Mouse (Mus musculus) layer of hippocampus, adult 8-10 months (tissue): ENCODE measurements around the gene Chil5. TPM values are rescaled to one million over a fixed set of nuclear protein-coding genes. Genes with fewer than 3 reads are reported as not detected.
"Not testable (repeated sequence)": the region's sequence is repeated elsewhere in the genome, so short reads cannot be mapped to it uniquely, and the experiment has no call there.

Experiments
- DNase-seq, 2 experiments: peaks; one replicate each; pipeline ENCODE4 v3.0.0; 2022; ENCODE audit warnings: low spot score in 2 of 2
- total RNA-seq, 4 experiments: library from RNA; stranded (reverse); gene quantifications; 2 replicates each; pipeline ENCODE4 v1.2.4; 2022

The Chil5 gene
- total RNA-seq, result not detected

DNA sequence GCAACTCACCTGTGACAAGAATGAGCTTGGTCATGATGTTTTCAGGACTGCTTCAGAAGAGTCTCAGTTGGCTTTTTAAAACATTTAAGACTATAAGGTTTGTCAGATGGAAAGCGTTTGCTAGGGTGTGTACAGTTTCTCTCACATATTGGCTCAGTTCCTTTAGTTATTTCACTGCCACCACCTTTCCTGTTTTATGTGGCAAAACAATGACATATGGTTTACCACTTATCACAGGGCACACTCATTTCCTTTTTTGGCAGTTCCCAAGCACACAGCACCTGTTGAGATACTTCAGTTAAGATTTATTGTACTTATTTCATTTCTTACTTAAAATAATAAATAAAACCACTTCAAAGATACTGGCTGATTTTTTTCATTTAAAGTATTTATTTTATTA, at the start of gene Chil5:
Gene Chil5 (minus strand): TSS at position 34 of the 400 bp plus-strand sequence.
- DNase-seq, result no peak

DNA sequence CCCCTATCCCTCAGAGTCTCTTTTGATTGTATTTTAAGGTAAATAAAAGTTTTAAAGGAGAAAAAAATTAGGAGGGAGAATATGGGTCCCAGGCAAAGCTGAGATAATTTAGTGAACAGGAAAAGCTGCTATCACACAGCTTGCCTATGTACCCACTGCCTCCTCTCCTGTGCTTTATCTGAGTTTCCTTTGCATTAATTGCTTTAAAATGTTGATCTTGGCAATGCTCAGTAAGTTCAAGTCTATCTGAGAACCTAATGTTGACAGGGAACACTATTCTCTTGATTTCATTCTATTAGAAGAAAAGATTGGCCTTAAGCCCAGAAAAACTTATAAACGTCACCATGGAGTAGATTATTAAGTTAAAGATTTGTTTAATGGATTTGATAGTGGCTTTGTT, 42.2 kb upstream of the Chil5 start:
- no peak for DNase-seq

DNA sequence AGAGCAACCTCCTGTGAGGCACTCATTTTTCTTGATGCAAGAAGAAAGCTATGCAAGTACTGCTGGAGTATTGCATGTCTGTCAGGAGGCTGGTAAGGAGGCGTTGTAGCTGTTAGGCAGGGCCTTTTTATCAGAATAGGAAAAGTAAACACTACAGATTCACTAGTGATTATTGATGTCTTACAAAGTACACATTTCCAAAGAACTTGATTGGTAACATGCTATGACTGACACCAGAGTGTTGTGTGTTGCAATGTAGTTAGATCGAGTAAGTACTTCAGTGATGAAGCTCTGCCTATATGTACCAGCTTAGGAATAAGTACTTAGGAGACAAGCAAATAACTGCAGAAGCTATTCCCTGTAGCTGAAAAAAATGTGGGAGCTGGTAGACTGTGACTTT, 38.4 kb upstream of the Chil5 start:
- no peak for DNase-seq

DNA sequence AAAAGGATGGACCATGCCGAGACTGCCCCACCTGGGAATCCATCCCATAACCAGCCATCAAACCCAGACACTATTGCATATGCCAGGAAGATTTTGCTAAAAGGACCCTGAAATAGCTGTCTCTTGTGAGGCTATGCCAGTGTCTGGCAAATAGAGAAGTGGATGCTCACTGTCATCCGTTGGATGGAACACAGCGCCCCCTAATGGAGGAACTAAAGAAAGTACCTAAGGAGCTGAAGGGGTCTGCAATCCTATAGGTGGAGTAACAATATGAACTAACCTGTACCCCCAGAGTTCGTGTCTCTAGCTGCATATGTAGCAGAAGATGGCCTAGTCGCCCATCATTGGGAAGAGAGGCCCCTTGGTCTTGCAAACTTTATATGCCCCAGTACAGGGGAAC, 35.1 kb upstream of the Chil5 start:
- not testable (repeated sequence) for DNase-seq

DNA sequence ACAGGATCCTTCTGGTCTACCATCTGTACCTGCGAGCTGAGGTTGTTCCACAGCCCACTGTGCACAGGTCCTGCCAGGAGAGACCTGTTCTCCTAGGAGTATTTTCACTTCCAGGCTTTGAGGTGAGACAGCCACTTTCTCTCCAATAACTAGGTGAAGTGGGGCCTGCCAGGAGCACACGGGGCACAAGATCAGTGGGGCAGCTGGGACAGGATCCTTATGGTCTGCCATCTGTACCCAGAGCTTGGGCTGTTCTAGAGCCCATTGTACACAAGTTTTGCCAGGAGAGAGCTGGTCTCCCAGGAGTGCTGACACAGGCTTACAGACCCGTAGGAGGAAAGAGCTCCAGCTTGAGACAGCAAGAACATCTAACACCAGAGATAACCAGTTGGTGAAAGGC, 25.4 kb upstream of the Chil5 start:
- DNase-seq, result no peak

DNA sequence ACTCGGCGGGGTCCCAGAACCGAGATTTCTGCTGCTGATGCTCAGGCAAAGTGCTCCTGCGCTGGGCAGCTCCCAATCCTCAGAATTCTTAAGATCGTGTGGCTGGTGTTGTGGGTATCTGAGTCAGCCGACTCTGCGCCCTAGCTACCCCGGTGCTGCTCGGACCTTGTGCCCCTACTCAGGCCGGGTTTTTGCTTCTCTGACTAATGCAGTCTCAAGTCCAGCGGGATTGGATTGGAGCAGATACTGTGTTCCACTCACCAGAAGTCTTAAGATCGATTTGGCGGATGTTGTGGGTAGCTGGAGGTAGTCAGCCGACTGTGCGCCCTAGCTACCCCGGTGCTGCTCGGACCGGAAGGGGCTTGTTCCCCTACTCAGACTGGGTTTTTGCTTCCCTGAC, 19.3 kb upstream of the Chil5 start:
- no peak for DNase-seq

DNA sequence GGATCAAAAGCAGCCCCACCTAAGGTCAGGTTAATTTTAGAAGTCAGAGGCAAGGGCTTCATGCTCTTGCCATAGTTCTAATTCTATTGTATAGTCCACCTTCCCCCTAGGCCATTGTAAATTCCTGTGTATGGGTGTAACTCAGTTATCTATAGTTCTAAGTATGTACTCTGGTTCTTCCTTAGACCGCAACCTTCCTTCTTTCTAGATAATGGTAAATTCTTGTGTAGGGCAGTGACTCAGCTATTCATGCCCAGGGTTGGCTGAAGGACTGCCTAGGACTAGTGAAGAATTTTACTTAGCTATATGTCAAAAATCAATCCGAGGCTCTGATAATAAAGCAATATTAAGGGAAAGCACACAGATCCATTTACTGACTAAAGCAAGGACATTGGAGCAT, 7.7 kb upstream of the Chil5 start:
- no peak for DNase-seq

DNA sequence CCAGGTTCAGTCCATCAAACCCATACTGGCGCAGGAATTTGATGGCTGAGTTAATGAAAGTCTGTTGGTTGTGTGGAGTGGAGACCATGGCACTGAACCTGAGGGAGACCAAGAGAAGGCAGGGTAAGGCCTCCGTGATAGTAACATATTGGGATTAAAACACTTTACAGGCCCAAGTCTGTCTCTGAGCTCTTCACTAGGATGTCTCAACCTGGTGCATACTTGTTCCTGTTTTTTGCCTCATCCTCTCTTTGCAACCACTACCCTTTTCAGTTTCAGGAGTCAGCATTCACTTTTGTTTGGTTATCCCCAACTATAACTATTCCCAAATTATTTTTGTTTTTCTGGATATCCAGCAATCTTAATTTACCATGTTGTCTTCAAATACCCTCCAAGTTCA, 8.5 kb downstream of the Chil5 start:
- DNase-seq, result no peak

DNA sequence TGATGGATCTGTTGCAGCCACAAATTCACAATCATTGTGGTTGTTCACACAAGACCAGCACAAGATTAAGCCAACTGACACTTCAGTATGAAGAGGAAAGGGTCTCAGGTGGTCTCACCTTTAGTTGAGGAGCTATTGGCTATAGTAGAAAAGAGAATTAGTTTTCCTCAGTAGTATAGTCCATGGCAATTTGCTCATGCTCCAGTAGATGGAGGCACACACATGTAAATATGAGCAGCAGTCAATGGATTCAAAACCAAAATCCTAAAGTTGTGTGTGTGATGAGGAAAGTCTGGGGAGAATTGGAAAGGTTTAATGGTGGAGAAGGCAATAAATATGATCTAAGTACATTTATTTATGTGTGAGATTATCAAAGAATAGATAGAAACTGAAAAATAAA, 10.8 kb downstream of the Chil5 start:
- DNase-seq, result no peak

DNA sequence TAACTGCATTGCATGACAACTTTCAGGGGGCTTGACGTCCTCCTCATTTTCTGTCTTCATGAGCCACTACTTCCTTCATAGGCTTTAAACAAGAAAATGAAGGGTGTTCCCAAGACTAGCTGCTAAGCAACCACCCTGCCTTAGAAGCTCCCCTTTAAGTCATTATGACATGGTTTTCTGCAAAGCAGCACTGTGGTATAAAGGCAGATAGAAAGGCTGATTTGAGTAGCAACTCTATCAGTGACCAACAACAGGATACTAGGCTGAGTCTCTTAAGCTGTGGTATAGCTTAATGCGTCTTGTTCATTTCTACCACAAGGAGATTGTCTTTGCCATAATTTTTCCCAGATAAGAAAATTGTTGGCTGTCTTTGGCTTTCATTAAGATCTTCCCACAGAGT, 18.1 kb downstream of the Chil5 start, which contains the start of gene Pifo:
Gene Pifo (minus strand): TSS at position 101 of the 400 bp plus-strand sequence.
- DNase-seq, result no peak

DNA sequence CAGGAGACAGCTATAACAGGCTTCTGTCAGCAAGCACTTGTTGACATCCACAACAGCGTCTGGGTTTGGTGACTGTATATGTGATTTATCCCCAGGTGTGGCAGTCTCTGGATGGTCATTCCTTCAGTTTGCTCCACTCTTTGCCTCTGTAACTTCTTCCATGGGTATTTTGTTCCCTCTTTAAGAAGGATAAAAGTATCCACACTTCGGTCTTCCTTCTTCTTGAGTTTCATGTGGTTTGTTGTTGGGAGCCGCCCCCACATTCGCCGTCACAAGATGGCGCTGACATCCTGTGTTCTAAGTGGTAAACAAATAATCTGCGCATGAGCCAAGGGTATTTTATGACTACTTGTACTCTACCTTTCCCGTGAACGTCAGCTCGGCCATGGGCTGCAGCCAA, 29.3 kb downstream of the Chil5 start:
- not testable (repeated sequence) for DNase-seq

DNA sequence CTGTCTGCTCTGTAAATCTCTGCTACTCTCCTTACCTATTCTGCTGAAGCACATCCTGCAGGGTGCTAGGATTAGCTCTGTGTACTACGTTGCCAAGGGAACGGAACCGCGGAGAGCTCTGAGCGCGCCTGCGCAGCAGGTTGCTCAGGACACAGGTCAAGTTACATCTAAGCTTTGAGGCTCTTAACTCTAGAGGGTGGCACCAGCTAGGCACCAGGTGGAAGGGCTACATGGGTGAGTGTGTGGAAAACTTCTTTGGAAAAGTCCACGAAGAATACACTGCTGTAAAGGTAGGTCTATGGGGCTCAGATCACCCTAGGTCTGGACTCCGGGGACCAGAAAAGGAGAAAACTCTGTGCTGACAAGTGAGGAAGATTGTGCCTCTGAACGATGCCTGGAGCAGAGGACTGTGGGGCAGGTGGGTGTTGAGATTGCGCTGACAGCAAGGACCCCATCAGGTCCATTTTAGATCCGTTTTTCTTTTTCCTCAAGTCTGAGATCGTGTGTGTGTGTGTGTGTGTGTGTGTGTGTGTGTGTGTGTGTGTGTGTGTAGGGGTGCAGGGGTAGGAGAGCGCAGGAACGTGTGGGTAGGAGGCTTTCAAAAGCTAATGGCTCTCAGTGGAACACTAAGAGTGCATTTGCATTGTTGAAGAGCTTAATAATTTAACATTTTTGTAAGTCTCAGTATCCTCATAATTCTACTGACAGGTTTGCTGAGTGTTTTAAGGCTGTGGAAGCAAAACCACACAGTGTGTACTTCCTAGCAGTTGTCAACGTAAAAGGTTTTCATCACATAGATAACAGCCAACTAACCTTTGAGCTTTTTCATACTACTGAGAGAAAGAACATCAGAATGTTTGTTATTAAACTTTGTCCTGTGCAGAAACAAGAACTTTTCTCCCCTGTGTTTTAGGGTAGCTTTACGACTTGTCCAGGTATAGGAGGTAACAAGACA, 30.9 kb downstream of the Chil5 start:
- peak in 1 of 2 experiments; percentile 32 for DNase-seq

DNA sequence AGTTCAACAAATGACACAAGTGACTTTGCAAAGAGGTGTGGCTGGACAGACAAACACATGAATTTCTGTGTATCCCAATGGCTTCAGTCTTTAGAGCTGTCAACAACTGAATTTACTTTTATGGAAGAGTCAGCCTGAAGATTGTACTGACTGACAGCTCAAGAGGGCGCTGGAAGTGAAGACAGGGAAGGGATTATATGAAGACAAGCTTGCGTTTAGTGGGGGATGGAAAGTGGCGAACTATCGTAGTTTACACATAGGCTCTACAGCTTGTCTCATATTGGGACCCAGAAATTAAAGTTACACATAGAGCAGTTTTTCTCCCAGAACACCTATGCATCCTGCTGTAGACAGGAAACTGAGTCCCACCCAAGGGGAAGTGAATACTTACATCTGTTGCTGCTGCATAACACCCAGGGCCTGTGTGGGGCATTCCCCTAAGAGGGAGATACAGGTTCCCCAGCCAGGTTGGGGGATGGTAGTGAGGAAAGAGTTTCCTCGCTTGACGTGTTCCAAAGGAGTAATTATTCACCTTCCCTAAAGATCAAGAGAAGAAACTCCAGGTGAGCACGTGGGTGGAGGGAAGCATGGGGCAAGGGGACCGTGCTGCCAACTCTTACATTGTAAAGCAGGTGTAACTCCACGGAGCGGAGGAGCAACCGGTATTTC, 31.8 kb downstream of the Chil5 start:
- no peak for DNase-seq

DNA sequence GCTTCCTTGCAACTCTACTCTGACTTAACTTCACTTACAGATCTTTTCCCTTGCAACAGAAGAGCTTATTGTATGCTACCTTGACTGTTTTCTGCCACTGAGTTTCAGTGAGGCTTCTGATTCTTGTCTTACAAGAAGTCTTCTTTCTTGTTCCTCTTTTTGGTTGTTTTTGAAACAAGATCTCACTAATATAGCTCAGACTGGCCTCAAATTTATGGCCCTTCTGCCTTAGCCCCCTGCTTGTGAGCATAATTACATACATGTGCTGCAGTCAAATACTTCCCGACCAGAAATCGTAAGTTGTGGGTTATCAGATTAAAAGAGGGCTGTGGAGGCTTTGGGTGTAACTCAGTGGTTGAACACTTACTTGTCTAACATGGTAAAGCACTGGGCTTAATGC, 37.9 kb downstream of the Chil5 start:
- DNase-seq, result no peak

DNA sequence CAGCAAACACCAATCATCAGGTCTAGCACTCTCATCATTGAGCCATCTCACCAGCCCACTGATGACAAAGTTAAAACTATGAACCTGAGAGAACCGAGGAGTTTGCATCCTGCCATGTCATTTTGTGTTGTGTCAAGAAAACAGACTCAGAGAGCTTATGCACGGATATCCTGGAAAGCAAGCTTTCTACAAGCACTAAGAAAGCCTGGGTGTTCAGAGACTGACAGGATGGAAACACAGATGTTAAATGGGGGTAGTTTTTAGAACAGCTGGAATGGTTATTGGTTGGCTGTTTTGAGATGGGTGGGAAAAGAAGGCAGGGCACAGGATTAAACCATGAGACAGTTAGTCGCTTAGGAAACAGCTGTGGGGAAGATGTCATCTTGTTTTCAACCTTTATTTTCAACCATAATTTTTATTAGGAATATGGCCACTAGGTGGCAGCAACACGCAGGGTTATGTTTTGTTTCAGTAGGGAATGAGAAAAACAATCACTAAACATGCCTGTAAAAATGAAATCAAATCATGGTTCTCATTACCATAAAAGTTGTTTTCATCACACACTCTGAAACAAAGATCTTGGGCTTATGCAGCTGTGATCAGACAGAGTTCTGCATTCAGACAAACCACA, 40.8 kb downstream of the Chil5 start:
- DNase-seq, result peak in 1 of 2 experiments; percentile 55

DNA sequence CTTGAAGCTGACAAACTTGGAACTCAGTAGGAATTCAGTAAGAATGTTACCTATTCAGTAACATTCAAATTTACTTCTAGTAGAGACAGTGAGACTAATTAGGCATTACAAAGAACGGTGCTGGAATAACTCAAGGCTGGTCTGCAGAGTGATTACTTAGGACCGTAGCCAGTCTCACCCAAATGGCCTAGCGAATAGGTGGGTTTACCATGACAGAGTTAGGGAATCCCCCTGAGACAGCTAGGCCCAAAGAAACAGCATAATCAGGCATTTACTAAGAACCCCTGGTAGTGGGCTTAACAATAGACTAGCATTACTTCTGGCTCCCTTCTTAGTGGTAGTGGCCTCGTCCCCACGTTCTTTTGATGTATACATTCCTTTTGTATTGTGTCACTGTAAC, 43.0 kb downstream of the Chil5 start:
- DNase-seq, result not testable (repeated sequence)

DNA sequence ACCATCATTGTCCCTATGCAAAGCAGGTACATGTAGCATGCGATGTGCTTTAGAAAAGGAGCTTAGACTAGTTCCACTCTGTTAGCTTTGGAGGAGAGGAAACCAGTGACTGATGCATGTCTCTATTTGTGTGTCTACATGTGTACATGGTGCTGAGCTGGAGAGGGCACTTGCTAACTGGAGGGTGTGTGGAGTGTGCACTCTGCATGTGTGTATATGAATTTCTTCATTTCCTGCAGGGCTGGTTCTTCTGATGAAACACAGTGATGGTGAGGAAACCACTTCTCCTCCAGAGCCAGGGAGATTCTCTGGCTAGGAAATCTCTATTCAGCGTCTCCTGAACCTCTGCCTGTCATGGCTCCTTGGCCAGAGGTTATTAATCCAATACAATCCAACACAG, 58.4 kb downstream of the Chil5 start:
- DNase-seq, result no peak

DNA sequence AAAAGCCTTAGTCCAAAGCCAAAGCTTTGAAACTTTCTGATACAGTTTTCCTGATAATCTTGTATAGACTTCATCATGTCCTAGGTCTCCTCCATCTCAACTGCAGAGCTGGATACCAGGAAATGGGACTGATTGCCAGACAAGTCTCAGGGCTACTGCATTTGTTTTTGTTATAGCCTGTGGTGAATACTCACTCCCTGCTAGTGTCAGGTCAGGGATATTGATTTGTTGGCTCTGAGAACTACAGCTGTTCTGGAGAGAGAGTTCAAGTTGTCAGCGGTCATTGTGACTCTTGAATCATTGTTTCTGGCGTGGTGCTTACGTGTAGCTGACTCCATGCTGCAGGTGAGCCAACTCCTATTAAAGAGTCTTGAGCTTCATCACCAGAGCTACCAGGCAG, 59.2 kb downstream of the Chil5 start, which contains the start of gene Ovgp1:
Gene Ovgp1 (plus strand): TSS at position 301 of the 400 bp plus-strand sequence.
- no peak for DNase-seq

DNA sequence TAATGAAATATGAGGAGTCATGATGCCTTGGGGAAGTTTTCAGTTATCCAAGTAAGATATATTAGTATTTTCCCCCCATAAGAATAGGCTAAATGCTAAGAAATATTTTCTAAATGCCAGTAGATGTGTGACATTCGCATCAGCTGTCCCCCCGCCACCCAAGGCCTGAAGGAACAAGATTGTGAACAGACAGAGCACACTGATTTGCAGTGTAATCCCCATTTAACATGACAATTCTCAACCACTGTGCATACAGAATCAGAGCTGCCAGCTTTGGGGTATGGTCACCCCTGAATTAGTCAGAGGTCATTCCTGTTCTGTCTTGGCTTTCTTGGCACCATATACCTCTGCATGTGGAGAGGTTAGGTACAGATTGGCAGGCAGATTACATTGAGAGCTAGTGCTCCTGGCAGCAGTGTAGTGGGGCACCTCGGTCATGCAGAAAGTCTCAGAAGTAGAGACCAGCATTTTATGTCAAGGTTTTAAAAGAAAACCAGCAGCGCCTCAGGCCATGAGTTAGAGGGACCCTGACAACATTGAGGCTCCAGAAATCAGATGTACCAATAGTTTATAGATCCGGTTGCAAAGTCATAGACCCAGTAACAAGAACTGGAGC, 60.7 kb downstream of the Chil5 start:
- no peak for DNase-seq
